Mouse (Mus musculus): Measurements from ENCODE around the gene Atg2a. TPM values are rescaled to one million over a fixed set of nuclear protein-coding genes. Genes with fewer than 3 reads are reported as not detected.

The Atg2a gene
- polyA plus RNA-seq, 1 experiment from 2014 or later, result 10.7 TPM

GRCm38 (mm10) chr19:6270661-6271060, 29.2 kb downstream of the Atg2a start:
- peaks cover 21% of the 10 kb centered on the region for H3K4me1 ChIP-seq
- 59% methylated on average over 9 of the region's 9 CpGs for WGBS
- H3K36me3 ChIP-seq, result no peaks in the 10 kb centered on the region
- H3K27me3 ChIP-seq, result peaks cover 8% of the 10 kb centered on the region; the same call in 1 of the 2 replicates
- H3K4me2 ChIP-seq (replicated peaks), result no peak overlapping the region
- peak overlapping the region; percentile 54; the same call in 1 of the 2 replicates for H3K9ac ChIP-seq
- H3K9me3 ChIP-seq, result no peaks in the 10 kb centered on the region
- no peak for ATAC-seq (ENCODE audit: low FRiP score, low read depth)
- H3K27ac ChIP-seq, result no peak overlapping the region
- no peak overlapping the region for H3K4me3 ChIP-seq

GRCm38 (mm10) chr19:6271206-6271605, 29.7 kb downstream of the Atg2a start:
- H3K4me1 ChIP-seq, result peaks cover 27% of the 10 kb centered on the region
- H3K36me3 ChIP-seq, result no peaks in the 10 kb centered on the region
- no peaks in the 10 kb centered on the region for H3K9me3 ChIP-seq

GRCm38 (mm10) chr19:6272053-6272452, 30.6 kb downstream of the Atg2a start:
- 68% methylated on average over 7 of the region's 7 CpGs for WGBS
- no peak for ATAC-seq (ENCODE audit: low FRiP score, low read depth)
- Histone ChIP-seq H3K27ac (no peak overlapping the region), H3K9me3 (no peaks in the 10 kb centered on the region), H3K4me1 (peaks cover 27% of the 10 kb centered on the region), H3K4me3 (no peak overlapping the region), H3K36me3 (no peaks in the 10 kb centered on the region), H3K4me2 (replicated peaks) (no peak overlapping the region), H3K27me3 (peaks cover 8% of the 10 kb centered on the region; the same call in 1 of the 2 replicates), H3K9ac (no peak overlapping the region)

More at GRCm38 (mm10) chr19:6271206-6271605, 29.7 kb downstream of the Atg2a start:
- no peak for ATAC-seq (ENCODE audit: low FRiP score, low read depth)
- Histone ChIP-seq H3K4me3 (no peak overlapping the region), H3K4me2 (replicated peaks) (no peak overlapping the region), H3K27ac (no peak overlapping the region), H3K27me3 (peaks cover 8% of the 10 kb centered on the region; the same call in 1 of the 2 replicates), H3K9ac (peak overlapping the region; percentile 54; the same call in 1 of the 2 replicates)
- WGBS, result 33% methylated on average over 8 of the region's 8 CpGs

GRCm38 (mm10) chr19:6272738-6273137, 31.3 kb downstream of the Atg2a start:
- no peak for ATAC-seq (ENCODE audit: low FRiP score, low read depth)

GRCm38 (mm10) chr19:6273592-6273991, 32.1 kb downstream of the Atg2a start:
- Histone ChIP-seq H3K9me3 (no peaks in the 10 kb centered on the region), H3K4me2 (replicated peaks) (no peak overlapping the region), H3K9ac (no peak overlapping the region), H3K27ac (no peak overlapping the region), H3K4me3 (no peak overlapping the region), H3K4me1 (peaks cover 26% of the 10 kb centered on the region), H3K27me3 (peaks cover 8% of the 10 kb centered on the region; the same call in 1 of the 2 replicates), H3K36me3 (no peaks in the 10 kb centered on the region)
- 66% methylated on average over 4 of the region's 4 CpGs for WGBS
- ATAC-seq (ENCODE audit: low FRiP score, low read depth), result no peak

More at GRCm38 (mm10) chr19:6272738-6273137, 31.3 kb downstream of the Atg2a start:
- Histone ChIP-seq H3K9me3 (no peaks in the 10 kb centered on the region), H3K27ac (no peak overlapping the region), H3K27me3 (peaks cover 8% of the 10 kb centered on the region; the same call in 1 of the 2 replicates), H3K36me3 (no peaks in the 10 kb centered on the region), H3K4me2 (replicated peaks) (no peak overlapping the region), H3K9ac (no peak overlapping the region), H3K4me1 (peaks cover 23% of the 10 kb centered on the region), H3K4me3 (no peak overlapping the region)
- WGBS, result 76% methylated on average over 4 of the region's 4 CpGs

GRCm38 (mm10) chr19:6273998-6274608, 32.6 kb downstream of the Atg2a start:
- no peak overlapping the region for H3K4me3 ChIP-seq
- no peak overlapping the region for H3K27ac ChIP-seq
- H3K36me3 ChIP-seq, result no peaks in the 10 kb centered on the region
- 86% methylated on average over 13 of the region's 13 CpGs for WGBS
- no peak overlapping the region for H3K9ac ChIP-seq
- peaks cover 8% of the 10 kb centered on the region; the same call in 1 of the 2 replicates for H3K27me3 ChIP-seq
- H3K4me1 ChIP-seq, result peaks cover 31% of the 10 kb centered on the region
- no peak for ATAC-seq (ENCODE audit: low FRiP score, low read depth)
- no peak overlapping the region for H3K4me2 ChIP-seq (replicated peaks)
- H3K9me3 ChIP-seq, result no peaks in the 10 kb centered on the region

- WGBS, result 7% methylated on average over 15 of the region's 15 CpGs
- Histone ChIP-seq H3K27me3 (no peaks in the 10 kb centered on the region), H3K36me3 (peaks cover 18% of the 10 kb centered on the region), H3K4me3 (peak overlapping the region; percentile 87), H3K27ac (peak overlapping the region; percentile 72; the same call in 1 of the 2 replicates), H3K4me2 (replicated peaks) (peak overlapping the region; percentile 88), H3K4me1 (peaks cover 41% of the 10 kb centered on the region), H3K9me3 (no peaks in the 10 kb centered on the region), H3K9ac (peak overlapping the region; percentile 70)
- no peak for ATAC-seq (ENCODE audit: low FRiP score, low read depth)
These were observed 34.4 kb downstream of the Atg2a start for GRCm38 (mm10) chr19:6275740-6276389.

GRCm38 (mm10) chr19:6276426-6277421, 35.3 kb downstream of the Atg2a start, which contains the start of gene Ehd1:
Gene Ehd1 (plus strand): TSS chr19:6276725.
- H3K27ac ChIP-seq, result peak within 1 kb of the TSS; percentile 83
- ATAC-seq (ENCODE audit: low FRiP score, low read depth), result peak; percentile 95
- WGBS, result under 1% methylated on average over 88 of the region's 106 CpGs

GRCm38 (mm10) chr19:6277661-6278438, 36.4 kb downstream of the Atg2a start:
- Histone ChIP-seq H3K4me2 (replicated peaks) (peak overlapping the region; percentile 88), H3K27me3 (no peaks in the 10 kb centered on the region)
- WGBS, result 4% methylated on average over 10 of the region's 10 CpGs

More at GRCm38 (mm10) chr19:6276426-6277421, 35.3 kb downstream of the Atg2a start, which contains the start of gene Ehd1:
- Histone ChIP-seq H3K9me3 (no peaks in the 10 kb centered on the region), H3K9ac (peak within 1 kb of the TSS; percentile 89), H3K4me3 (peak within 1 kb of the TSS; percentile 87), H3K27me3 (no peaks in the 10 kb centered on the region), H3K4me2 (replicated peaks) (peak within 1 kb of the TSS; percentile 88), H3K36me3 (peaks cover 26% of the 10 kb centered on the region), H3K4me1 (peaks cover 38% of the 10 kb centered on the region)

GRCm38 (mm10) chr19:6278439-6279073, 37.1 kb downstream of the Atg2a start:
- peak overlapping the region; percentile 87 for H3K4me3 ChIP-seq
- H3K4me2 ChIP-seq (replicated peaks), result peak overlapping the region; percentile 88
- WGBS, result 30% methylated on average over 6 of the region's 6 CpGs
- peaks cover 38% of the 10 kb centered on the region for H3K4me1 ChIP-seq
- H3K36me3 ChIP-seq, result peaks cover 45% of the 10 kb centered on the region
- H3K9me3 ChIP-seq, result no peaks in the 10 kb centered on the region
- H3K27me3 ChIP-seq, result no peaks in the 10 kb centered on the region
- peak overlapping the region; percentile 72 for H3K27ac ChIP-seq
- peak overlapping the region; percentile 89 for H3K9ac ChIP-seq
- no peak for ATAC-seq (ENCODE audit: low FRiP score, low read depth)

More at GRCm38 (mm10) chr19:6277661-6278438, 36.4 kb downstream of the Atg2a start:
- H3K36me3 ChIP-seq, result peaks cover 37% of the 10 kb centered on the region
- peaks cover 38% of the 10 kb centered on the region for H3K4me1 ChIP-seq
- peak overlapping the region; percentile 87 for H3K4me3 ChIP-seq
- peak overlapping the region; percentile 72 for H3K27ac ChIP-seq
- peak overlapping the region; percentile 89 for H3K9ac ChIP-seq
- ATAC-seq (ENCODE audit: low FRiP score, low read depth), result peak; percentile 8; the same call in 1 of the 2 replicates
- no peaks in the 10 kb centered on the region for H3K9me3 ChIP-seq
